Mouse (Mus musculus): Measurements from ENCODE around the gene Tep1.

GRCm38 (mm10) chr14:50823240-50823639 lies 47.1 kb downstream of the Tep1 start:
- no peak for TF ChIP-seq CTCF (IDR thresholded peaks at IDR 0.05; ENCODE audit: extremely low read depth, insufficient read depth, insufficient read length, insufficient replicate concordance)
- TF ChIP-seq POLR2A (IDR thresholded peaks at IDR 0.05; ENCODE audit: low read depth, low read length), result no peak
